Comparison of ENCODE assay signal across 7 mouse cellular contexts in the genomic region with DNA sequence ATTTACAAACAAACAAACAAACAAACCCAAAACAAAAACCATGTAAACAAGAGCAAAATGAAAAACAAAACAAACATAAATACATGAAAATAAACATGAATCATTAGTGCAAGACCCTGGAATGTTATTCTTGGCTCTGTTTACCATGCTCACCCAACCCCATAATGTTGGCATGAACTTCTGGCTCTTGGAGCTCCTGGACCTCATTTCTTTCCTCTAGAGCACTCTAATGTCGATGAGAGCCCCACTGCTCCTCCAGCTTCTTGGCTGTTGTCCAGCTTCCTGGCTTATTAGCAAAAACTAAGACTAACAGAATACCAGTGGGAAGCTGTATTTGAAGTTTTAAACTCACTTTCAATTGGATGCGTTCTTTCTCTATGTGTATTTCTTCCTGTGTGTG.
DNase-seq lines count a peak whose midpoint lies in the region; ATAC-seq and TF ChIP-seq lines count a peak whose summit lies in the region.

No protein-coding gene starts in this region.

- H3K9ac ChIP-seq in forebrain, embryonic 16.5 days (replicated peaks; ENCODE audit: low read depth, low read length), result no peak overlapping the region

- peak; percentile 89 for ATAC-seq in forebrain, embryonic 16.5 days
- ATAC-seq in CD4-positive, CD25-positive, alpha-beta regulatory T cell, adult 4 months, result no peak

- WGBS in forebrain, embryonic 16.5 days, result 23% methylated on average over 2 of the region's 2 CpGs

- no peaks in the 10 kb centered on the region for H3K27me3 ChIP-seq in forebrain, embryonic 16.5 days (replicated peaks; ENCODE audit: control insufficient read depth, insufficient read depth, low read length)

- H3K4me2 ChIP-seq in forebrain, embryonic 16.5 days (ENCODE audit: low read length), result no peak overlapping the region

- H3K36me3 ChIP-seq in forebrain, embryonic 16.5 days (ENCODE audit: control insufficient read depth, insufficient read depth), result no peaks in the 10 kb centered on the region

- TF ChIP-seq CTCF in layer of hippocampus, adult 2 months (conservative IDR thresholded peaks at IDR 0.05), result no peak

- H3K27ac ChIP-seq in layer of hippocampus, adult 2 months, result no peak overlapping the region; the same call in 1 of the 2 replicates
- H3K27ac ChIP-seq in forebrain, embryonic 16.5 days (ENCODE audit: low read length), result no peak overlapping the region

- DNase-seq in layer of hippocampus, adult 2 months (ENCODE audit: low spot score in 2 of 2), result peak; percentile 11 to 15
- DNase-seq in layer of hippocampus, adult 9-10 months (ENCODE audit: low spot score), result no peak
- peak; percentile 42 for DNase-seq in heart, postnatal 4 days
- DNase-seq in lung, postnatal 36 days, result peak; percentile 37
- DNase-seq in spleen, postnatal 14 days (ENCODE audit: low spot score in 2 of 2), result no peak

- no peaks in the 10 kb centered on the region for H3K4me1 ChIP-seq in forebrain, embryonic 16.5 days (replicated peaks; ENCODE audit: control insufficient read depth, insufficient read depth, low read length)

- H3K4me3 ChIP-seq in layer of hippocampus, adult 2 months, result no peak overlapping the region
- no peak overlapping the region for H3K4me3 ChIP-seq in forebrain, embryonic 16.5 days (replicated peaks; ENCODE audit: low read length)

- H3K9me3 ChIP-seq in forebrain, embryonic 16.5 days (ENCODE audit: control insufficient read depth, low read length), result no peaks in the 10 kb centered on the region

Comparison
In these comparisons a context has a peak if more than half of its experiments do, and no peak if none do; other contexts are left out.
1. DNase-seq: peak in layer of hippocampus, adult 2 months (2 of 2), heart, postnatal 4 days (single experiment) and lung, postnatal 36 days (single experiment); none in layer of hippocampus, adult 9-10 months (single experiment) and spleen, postnatal 14 days (0 of 2).